Mouse (Mus musculus) layer of hippocampus, adult 11-12 months (tissue): ENCODE measurements around the gene Rcsd1.
A peak's percentile ranks its signal among the peaks of the same experiment; 100 is the strongest.

Experiments used
- DNase-seq: peaks from one replicate; pipeline ENCODE4 v3.0.0; 2022; ENCODE audit warnings: low spot score

The Rcsd1 gene

DNA sequence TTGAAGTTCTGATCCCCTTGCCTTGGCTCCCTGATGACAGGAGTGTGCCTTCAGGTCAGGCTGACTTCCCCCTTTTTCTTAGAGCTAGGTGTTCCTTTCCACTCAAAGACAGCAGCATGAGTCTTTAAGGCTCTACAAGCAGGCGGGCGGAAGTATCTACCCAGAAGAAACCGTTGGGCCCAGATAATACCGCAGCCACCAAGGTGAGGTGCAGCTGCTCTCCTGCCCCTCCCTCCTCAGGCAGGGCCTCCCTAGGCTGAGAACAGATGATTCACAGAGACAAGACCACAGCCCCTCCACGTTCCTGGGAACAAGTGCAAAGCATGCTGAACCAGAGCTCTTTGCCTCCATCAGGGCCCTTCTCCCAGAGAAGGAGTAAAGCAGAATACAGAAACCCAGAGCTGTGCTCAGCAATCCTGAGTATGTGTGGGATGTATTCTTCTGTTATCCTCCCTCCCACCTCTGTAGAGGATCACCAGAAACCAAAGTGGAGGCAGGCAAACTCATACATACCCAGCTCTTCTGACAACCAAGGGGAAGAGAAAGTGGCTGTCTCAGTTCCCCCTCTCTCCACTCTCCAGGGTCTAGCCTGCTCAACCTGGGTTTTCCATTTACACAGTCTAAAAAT lies at the start of gene Rcsd1:
Gene Rcsd1 (minus strand): TSS at position 129 of the 628 bp plus-strand sequence.
- no peak for DNase-seq

DNA sequence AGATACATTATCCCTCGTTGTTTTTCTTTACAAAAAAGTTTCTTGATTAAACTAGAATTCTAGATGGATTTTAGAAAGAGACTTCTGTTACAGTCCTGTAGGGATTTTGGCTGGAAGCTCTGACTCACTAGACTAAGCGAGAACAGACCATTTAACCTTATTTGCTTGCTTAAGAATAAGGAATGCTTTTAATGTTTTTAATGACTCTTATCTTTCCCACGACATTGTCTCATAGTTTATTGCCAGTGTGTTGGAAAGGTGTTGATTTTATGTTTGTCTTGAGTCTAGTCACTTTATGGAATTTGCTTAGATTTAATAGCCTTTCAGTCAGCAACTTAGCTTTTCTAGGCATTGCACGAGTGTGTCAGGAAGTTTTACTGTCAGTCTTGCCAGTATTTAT lies 45.6 kb upstream of the Rcsd1 start:
- DNase-seq, result no peak

DNA sequence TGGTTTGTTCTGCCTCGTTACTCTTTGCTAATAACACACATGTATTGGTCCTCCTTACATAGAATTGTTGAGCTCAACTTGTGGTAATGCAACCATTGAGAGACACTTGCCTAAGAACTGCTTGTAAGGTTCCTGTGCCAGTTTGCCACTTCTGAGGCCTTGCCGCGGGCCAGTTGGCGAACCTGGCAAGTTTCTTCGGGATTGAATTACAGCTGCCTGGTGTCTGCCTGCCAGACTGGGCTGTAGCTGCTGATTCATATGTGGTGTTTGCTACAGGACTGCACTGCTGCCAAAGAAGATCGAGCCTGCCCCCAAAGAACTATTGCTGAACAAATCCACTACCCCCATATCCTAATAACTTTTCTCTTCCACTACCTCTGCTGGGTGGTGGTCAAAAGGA lies 44.6 kb upstream of the Rcsd1 start:
- no peak for DNase-seq

DNA sequence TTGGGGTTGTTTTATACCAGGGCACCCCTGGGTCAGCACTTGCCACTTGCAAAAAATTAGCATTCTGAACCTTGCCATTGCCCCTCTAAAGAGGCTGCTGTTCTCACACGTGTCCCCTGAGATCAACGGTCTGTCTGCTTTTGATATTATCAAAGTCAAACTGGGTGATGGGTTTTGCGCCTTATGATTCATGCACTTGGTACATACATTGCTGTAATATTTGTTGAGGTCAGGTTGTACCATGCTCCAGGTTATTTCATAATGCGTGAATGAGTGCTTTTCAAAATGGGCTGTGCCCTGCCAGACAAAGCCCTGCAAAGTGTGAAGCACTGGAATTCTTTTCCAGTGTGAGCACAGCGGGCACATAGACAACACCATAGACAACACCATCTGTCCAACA lies 42.3 kb upstream of the Rcsd1 start:
- no peak for DNase-seq

DNA sequence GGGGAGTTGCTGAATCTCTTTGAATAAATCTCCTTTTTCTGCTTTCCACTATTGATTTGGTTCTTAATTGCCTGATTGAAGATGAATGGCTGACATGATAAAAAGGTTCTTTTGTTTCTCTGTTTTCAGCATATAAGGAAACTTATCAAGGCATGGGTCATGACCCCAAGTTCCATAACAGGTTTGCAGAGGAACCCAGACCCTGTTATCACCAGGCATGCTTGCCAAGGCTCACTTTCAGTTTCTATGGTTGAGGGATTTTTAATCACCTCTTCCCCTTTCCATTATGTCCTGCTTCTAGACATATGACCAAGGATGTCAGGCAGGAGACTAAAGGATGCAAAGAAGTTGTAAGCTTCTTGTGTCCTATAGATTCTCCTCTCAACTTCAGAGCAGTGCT lies 41.6 kb upstream of the Rcsd1 start:
- DNase-seq, result no peak

DNA sequence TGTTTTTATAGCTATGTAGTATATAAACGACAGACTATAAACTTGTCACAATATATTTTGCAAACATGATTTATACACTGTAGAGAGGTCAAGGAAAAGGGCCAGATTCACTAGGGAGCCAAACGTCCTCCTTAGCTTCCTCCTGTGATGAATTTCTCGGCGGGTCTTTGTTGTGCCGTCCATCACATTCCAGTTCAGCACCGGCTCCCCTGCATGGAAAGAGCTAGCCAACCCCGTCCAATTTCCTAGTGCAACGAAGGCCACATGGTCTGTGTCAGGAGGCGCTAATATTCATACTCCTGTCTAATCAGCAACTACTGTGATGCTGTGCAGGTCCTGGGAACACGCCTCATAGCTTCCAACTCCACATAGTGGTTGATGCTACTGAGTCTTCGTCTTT lies 38.5 kb upstream of the Rcsd1 start:
- DNase-seq, result no peak

DNA sequence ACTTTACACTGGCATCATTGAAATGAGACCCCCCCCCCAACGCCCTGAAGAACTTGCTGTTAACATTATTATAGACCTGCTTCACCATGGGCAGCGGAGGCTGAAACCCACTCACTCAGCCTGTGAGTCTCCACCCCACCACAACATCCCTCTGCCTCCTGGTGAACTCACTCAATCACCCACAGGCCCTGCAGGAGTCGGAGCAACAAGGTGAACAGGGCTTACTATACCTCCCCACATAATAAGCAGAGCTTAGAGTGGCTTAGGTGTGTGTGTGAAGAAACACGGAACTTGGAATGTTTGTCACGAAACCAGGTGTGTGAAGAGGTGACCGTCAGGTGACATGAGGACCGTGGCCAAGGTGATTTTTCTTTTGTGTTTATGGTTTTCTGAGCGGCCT lies 32.4 kb upstream of the Rcsd1 start:
- no peak for DNase-seq

DNA sequence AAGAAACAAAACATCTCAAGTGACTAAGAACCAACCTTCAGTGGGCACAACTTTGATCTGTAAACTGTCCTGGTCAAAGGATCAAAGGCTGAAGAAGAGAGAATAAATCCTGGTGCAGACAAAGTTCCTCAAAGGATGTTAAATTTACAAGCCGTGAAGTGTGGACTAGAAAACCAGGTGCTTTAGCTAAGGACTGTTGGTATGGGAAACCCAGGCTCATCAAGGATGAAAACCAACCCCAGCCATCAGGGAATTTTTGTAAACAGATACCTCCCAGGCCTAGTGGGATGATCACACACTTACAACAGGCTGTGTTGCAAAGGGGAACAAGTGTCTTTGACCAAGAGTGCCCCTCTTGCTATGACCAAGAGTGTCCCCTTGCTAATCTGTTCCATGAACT lies 29.4 kb upstream of the Rcsd1 start:
- no peak for DNase-seq

DNA sequence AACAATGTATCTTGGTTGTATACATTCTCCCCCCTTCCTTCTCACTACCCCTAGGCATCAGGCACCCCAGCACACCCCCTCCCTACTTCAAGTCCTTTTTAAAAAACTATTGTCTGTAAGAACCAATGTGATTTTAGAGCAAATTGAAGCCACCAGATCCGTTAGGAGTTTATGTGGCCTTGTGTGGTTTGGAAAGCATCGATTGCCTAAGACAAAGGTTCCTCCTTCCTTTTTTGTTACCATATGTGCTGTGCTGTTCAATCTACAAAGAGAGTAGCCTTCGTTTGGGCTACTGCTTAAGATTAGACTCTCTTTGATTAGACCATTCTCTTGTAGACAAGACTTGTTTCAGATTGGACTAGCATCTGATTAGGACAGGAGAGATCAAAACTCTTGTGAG lies 28.3 kb upstream of the Rcsd1 start:
- DNase-seq, result no peak

DNA sequence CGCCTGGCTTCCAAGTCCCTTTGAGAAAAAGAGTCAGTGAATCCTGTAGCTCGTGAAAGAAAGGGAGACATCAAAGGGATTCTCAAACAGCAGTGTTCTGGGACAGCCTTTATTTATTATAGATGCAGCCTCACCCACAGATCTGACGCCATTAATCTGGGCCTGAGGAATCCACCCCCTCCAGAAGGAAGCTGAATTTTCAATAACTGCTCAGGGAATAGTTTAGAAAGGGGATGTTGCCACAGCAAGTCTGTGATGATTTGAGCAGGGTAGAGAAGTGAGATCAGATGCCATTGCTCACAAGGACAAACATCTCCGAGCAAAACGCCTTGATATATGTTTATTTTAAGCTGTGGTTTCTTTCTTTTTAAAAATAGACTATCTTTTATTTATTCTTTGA lies 27.9 kb upstream of the Rcsd1 start:
- no peak for DNase-seq

DNA sequence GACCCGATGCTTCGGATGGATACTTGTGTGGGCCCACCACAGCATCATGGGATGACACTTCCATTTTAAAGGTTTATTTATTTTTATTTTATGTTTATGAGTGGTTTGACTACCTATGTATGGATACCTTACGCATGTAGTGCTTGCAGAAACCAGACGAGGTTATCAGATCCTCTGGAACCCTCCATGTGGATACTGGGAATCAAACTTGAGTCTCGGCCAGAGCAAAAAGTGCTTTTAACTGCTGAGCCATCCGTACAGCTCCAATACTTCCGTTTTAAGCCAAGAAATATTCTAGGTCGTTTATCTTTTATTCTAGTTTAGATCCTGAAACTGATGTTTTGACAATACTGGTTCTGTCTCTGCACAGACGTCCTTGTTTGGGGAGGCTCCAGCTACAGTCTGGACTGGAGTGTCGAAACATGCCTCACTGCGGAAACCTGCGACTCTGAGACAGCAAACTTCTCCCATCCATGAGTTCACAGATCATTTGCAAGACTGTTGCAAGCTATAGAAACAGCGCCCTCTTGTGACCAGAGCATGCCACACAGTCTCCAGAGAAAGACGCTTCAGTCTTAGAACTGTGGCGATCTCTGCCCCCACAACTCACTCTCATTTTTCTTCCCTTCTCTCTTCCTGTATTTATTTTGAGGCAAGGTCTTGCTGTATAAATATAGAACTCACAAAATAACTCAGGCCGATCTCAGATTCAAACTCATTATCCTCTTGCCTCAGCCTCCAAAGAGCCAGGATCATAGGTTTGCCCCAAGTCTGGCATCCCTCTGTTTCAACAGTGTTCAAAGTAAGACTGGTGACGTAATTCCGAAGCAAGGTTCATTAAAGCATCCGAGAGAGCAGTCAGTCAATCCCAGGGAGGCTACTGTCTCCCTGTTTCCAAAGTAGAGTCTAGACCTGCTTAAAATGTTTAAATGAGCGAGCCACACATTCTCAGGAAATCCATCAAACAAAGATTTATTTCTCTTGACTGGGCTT lies 26.6 kb upstream of the Rcsd1 start:
- DNase-seq, result peak; percentile 92

DNA sequence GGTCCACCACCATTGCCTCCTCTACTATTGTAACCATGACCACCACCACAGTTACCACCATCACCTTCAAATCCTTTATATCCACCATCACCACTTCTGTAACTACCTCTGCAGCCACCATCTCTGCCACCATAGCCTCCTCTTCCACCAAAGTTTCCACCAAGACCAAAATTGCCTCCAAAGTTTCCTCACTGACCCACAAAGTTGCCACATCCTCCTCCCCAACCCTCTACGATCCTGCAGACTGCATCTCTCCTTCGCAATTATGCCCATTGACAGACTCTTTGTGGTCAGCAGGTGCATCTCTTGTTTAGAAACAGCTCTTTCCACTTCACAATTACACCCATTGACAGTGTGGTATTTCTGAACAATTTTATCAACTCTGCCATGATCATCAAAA lies 25.3 kb upstream of the Rcsd1 start:
- DNase-seq, result no peak

DNA sequence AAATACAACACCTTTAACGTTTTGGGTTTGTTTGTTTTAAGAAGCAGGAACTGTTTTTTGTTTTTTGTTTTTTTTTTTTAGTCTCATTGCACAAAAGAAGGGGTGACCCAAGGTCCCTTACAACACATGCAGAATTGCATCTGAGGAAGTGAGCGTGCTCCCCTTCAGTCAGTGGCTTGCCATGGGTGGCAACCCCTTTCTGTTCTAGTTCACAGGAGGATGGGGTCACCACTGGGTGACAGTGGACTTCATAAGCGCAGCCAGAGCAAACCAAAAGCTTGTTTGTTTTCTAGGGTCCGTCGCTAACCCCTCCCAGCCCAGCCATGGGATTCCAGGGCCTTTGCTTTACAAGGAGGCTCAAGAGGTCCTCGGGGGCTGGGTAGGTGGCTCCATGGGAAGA lies 22.0 kb upstream of the Rcsd1 start:
- DNase-seq, result no peak

DNA sequence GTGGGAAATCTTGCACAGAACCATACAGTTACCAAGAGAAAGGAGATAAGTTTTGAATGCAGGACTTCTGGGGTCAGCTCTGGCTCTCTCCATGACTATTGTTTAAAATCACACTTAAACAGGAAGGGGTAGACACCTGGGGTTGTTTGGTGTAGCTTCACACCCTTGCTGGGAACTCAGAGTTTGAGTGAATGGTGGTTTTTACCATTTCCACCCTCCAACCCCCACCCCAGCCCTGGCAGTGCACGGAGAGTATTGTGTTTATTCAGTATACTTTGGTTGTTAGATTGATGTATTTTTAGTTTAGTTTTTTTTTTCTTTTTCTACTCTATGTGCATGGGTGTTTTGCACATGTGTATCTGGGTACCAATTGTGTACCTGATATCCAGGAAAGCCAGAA lies 20.6 kb upstream of the Rcsd1 start:
- DNase-seq, result no peak

DNA sequence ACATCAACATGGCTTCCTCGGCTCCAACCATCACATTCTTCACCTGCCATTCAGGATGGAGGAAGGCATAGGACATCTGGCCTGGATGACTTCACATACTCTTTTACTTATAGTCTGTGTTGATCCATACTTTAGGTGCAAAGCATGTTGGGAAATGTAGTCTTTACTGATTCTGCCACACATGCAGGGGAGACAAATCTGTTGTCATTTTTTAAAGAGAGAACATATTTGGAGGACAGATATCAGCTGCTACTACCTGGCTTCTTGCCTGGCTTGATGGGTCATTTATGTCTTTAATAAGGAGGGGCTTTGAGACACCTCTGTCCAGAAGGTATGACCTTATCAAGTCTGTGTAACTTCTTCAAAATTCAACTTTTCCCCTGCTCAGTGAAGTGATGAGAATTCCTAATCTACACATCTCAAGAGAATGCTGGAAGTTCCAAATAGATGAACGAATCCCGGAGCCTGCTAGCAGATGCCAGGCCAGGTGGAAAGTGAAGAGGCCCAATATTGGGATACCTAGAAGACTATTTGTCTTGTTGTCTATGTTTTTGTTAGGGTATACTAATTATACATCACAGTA lies 18.6 kb upstream of the Rcsd1 start:
- DNase-seq, result no peak

DNA sequence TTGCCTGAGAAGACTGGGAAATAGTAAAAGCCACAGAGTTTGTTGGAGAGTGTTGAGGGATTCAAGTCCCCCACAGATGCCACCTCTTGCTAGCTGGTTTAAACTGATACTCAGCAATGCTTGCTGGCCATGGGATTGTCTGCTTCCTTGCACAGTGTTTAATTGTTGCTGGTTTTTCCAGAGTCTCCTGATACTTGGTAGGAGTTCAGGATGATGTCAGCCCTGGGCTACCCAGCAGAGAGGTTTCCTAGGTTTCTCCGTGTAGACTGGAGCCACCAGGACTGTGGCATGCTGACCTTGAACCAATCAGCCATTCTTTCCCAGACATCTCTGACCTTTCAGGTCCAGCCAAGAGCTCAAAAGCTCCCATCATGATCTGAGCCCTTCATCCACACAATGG lies 17.4 kb upstream of the Rcsd1 start:
- no peak for DNase-seq

DNA sequence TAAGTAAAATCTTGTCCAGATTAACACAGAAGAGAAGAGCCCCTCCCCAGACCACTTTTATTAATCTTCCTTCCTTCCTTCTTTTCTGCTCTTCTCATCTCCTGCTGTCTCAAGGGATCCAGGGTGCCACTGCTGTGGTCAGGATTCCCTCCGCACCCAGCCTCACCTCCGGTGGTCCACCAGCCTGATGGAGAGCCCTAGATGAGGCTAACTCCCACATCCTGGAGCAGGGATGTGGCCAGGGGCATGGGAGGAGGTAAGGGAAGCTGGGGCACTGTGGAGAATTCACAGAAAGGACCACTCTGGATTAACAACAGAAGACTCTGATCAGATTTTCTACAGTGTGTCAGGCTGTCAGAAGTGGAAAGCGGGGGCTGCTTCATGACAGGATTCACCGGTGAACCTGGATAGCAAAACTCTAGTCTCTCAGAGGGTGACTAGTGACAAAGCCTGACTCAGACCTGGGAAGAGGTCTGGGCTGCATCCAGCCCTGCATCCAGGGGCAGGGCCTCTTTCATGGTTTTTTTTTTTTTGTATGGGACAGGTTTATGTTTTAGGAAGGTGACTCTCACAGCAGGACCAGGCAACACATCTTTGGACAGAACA lies 15.6 kb upstream of the Rcsd1 start:
- no peak for DNase-seq

DNA sequence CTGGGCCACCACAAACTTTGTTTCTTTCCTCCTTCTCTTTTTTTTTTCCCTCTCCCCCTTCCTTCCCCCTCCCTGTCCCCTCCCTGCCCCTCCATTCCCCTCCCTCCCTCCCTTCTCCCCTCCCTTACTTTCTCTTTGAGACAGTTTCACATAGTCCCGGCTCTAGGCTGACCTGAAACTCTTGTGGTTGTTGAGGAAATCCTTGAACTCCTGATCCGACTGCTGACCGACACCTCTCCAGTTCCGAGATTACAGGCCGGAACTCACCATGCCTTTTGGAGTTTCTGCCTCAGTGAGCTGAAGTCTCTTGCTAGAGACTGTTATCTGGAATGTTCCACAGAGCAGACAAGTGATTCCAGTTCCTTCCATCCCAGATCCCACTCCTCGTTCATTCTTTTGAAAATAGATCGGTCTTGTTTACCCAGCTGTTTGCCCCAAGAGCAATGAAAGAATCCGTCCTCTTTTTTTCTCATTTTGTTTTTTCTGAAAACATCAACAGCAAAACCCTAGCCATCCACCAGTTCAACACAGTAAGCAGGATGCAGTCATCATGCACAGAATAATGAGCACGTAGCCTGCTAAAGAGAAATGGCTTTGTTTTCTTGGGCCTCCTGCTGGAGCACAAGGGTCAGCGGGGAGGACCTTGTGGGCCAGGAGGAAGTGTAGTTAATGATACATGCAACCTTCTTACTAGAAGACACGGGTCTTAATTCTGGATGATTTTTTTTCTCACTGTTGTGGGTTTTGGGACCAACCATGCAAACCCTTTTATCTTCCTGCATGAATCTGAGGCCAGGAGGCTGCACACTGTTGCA lies 14.9 kb upstream of the Rcsd1 start:
- DNase-seq, result no peak

DNA sequence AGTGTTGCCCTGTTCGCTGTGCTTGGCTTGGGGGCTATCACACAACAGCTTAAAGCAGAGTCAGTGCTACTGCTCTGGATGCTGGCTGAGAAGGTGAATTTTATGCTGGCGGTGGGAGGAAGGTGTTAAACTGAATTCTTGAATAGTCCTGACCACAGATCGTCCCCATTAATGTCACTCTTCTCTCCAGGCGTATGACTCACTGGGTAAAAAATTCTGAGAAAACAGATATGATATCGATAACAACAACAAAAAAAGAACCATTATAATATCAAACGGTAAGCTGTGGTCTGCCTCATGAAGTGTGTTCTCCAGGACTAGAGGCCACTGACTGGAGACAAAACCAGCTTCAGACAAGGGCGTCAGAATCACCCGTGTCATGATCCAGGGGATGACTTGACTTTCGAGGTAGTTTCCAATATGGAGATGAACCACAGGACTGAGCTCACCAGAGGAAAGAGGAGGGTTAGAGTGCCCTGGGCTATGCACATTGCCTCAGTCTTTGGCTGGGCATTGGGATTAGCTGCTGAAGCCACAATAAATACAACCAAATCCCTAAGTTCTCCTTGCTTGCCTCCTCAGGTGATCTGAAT lies 13.1 kb upstream of the Rcsd1 start:
- DNase-seq, result no peak

DNA sequence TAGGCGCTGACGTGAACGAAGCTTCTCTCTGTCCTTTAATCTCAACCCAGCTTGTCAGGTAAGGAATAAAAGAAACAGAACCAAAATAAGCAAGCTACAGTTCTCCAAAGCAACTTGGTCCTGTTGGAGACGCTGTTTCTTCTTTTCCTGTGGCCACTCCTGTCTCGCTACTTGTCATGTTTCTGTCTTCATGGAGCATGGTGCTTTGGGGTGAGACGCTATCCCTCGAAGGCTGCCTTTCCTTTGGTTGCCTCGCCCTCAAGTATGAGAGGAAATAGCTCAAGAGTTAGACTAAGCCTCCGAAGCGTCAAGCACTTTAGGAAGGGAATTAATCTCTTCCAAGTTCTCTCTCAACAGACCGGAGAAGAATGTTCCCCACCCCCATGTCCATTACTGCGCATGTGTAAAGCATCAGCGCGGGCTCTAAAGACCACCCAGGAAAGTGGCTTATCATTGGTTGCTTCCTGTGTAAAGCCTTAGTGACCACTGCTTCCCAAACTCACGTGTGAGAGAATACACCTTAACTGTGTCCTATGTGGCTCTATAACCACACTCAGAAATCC lies 9.1 kb upstream of the Rcsd1 start:
- no peak for DNase-seq
